Mouse (Mus musculus): ENCODE measurements around the gene Rps6ka2. TPM values are rescaled to one million over a fixed set of nuclear protein-coding genes. Genes with fewer than 3 reads are reported as not detected.
"Not testable (repeated sequence)": the region's sequence is repeated elsewhere in the genome, so short reads cannot be mapped to it uniquely, and the experiment has no call there.

The Rps6ka2 gene
- total and polyA plus RNA-seq, 2 experiments from 2014 or later, result 16.8 to 40.7 TPM

DNA sequence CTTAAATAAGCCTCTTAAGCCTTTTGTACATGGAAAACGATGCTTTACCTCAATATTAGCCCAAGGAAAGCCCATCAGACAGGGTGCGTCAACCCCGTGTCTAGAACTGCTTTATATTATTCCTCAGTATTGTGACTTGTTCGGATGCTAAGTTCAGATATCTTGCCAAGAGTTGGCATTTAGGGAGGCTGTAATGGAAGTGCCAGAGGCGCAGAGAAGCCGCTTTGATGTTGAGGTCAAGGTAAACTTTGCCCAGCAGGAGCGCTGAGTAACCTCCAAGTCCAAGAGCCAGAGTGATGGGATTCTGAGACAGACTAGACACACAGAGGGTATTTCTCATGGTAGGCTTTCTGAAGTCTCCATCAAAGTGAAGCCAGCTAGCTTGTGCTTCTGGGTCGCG is 109.3 kb downstream of the Rps6ka2 start:
- DNase-seq, result no peak
- H3K9ac ChIP-seq, result no peak overlapping the region
- H3K4me3 ChIP-seq (ENCODE audit: low read depth, low read length), result no peak overlapping the region
- peaks cover 32% of the 10 kb centered on the region for H3K36me3 ChIP-seq (ENCODE audit: insufficient read depth)
- 80% methylated on average over 9 of the region's 9 CpGs for WGBS
- H3K9me3 ChIP-seq (ENCODE audit: low read length), result no peaks in the 10 kb centered on the region
- no peak overlapping the region for H3K4me2 ChIP-seq (ENCODE audit: low read depth)
- H3K27me3 ChIP-seq (ENCODE audit: insufficient read depth, low read length), result no peaks in the 10 kb centered on the region
- no peak for ATAC-seq
- H3K4me1 ChIP-seq (ENCODE audit: insufficient read depth), result no peaks in the 10 kb centered on the region
- TF ChIP-seq CTCF (IDR thresholded peaks at IDR 0.05; ENCODE audit: low read depth), result no peak
- H3K27ac ChIP-seq (ENCODE audit: low read depth, low read length), result no peak overlapping the region

DNA sequence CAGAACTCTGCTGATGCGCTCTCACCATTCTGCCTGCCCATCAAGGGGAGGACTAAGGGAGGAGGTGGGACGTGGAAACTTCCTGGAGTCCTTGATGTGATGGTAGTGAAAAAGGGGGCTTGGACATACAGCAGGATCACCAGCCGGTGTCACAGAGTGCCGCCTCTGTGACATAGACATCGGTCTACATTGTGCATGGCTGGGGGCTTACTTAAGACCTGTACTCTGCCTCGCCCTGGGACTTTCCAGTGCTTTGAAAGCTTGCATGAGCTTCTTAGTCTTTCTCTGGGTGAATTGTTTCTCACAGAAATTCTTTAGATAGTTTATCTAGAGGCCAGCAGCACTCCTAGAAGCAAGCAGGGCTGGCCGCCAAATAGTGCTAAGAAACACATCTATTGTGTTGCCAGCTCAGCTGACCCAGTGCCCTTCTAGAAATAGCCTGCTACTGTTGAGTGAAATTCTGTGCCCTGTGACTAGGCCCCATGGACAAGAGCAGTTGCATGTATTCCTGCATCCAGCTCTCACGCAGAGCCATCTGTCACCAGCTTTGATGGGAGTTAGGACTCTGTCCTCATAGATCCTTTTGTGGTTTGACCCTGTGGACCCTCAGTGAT is 114.5 kb downstream of the Rps6ka2 start:
- Histone ChIP-seq H3K4me3 (ENCODE audit: low read depth, low read length) (no peak overlapping the region), H3K36me3 (ENCODE audit: insufficient read depth) (peaks cover 21% of the 10 kb centered on the region), H3K9me3 (ENCODE audit: low read length) (no peaks in the 10 kb centered on the region), H3K4me2 (ENCODE audit: low read depth) (no peak overlapping the region), H3K9ac (no peak overlapping the region), H3K27me3 (ENCODE audit: insufficient read depth, low read length) (no peaks in the 10 kb centered on the region), H3K4me1 (ENCODE audit: insufficient read depth) (no peaks in the 10 kb centered on the region), H3K27ac (ENCODE audit: low read depth, low read length) (no peak overlapping the region)
- TF ChIP-seq CTCF (IDR thresholded peaks at IDR 0.05; ENCODE audit: low read depth), result no peak
- DNase-seq, result peak; percentile 39
- 68% methylated on average over 8 of the region's 8 CpGs for WGBS
- peak; percentile 32; the same call in 1 of the 2 replicates for ATAC-seq

DNA sequence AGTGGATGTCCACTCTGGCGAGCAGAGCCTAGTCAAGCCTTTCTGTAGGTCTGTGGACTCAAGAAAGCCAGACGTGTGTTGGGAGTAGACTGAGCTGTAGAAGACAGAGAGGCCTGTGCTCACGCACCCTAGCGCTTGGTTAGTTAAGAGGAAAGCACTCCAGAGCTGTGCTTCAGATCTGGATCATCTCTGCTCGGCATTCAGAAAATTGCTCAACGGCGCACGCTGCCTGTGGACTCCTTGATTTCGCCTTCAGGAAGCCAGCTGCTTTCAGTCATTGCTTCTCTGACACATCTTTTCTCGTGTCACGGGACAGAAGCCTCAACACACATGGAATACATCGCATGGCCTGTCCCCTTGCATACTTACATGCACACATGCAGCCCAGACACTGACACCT is 115.4 kb downstream of the Rps6ka2 start:
- Histone ChIP-seq H3K4me2 (ENCODE audit: low read depth) (no peak overlapping the region), H3K4me3 (ENCODE audit: low read depth, low read length) (no peak overlapping the region), H3K9ac (no peak overlapping the region), H3K9me3 (ENCODE audit: low read length) (no peaks in the 10 kb centered on the region), H3K27me3 (ENCODE audit: insufficient read depth, low read length) (no peaks in the 10 kb centered on the region), H3K27ac (ENCODE audit: low read depth, low read length) (no peak overlapping the region), H3K4me1 (ENCODE audit: insufficient read depth) (no peaks in the 10 kb centered on the region), H3K36me3 (ENCODE audit: insufficient read depth) (peaks cover 21% of the 10 kb centered on the region)
- WGBS, result 83% methylated on average over 12 of the region's 12 CpGs
- no peak for ATAC-seq
- no peak for DNase-seq
- TF ChIP-seq CTCF (IDR thresholded peaks at IDR 0.05; ENCODE audit: low read depth), result no peak

DNA sequence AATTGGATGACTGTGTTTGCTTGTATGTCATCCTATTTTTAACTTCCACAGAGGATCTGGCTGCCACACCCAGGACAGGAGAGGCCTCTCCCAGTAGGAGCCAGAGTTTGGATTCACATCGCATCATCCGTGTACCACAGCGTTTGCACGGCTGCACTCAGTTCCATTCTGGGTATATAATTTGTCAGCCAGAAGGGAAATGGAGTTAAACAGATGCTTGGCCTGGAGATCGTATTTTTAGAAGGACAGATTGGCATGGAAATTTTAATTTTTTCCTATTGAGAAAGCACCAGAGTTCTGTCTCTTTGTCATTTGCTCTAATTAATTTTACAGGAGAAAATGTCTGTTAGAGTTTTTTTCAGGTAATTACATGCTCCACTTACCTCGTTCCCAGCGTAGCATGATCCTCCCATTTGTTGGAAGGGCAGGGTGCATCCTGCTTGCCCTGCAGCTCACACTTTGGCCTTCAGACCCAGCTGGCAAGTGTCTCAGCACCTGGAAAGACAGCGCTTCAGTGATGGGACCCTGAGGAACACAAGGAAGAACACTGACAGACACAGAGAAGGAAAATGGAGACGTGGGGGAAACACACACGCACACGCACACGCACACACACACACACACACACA is 116.6 kb downstream of the Rps6ka2 start:
- Histone ChIP-seq H3K4me1 (ENCODE audit: insufficient read depth) (no peaks in the 10 kb centered on the region), H3K36me3 (ENCODE audit: insufficient read depth) (peaks cover 21% of the 10 kb centered on the region), H3K4me3 (ENCODE audit: low read depth, low read length) (no peak overlapping the region), H3K4me2 (ENCODE audit: low read depth) (no peak overlapping the region), H3K9me3 (ENCODE audit: low read length) (no peaks in the 10 kb centered on the region), H3K27me3 (ENCODE audit: insufficient read depth, low read length) (no peaks in the 10 kb centered on the region), H3K27ac (ENCODE audit: low read depth, low read length) (peak overlapping the region; percentile 71; the same call in 1 of the 2 replicates), H3K9ac (no peak overlapping the region)
- WGBS, result 51% methylated on average over 12 of the region's 12 CpGs
- ATAC-seq (peak; percentile 44; the same call in 1 of the 2 replicates), DNase-seq (peak; percentile 50)
- no peak for TF ChIP-seq CTCF (IDR thresholded peaks at IDR 0.05; ENCODE audit: low read depth)

DNA sequence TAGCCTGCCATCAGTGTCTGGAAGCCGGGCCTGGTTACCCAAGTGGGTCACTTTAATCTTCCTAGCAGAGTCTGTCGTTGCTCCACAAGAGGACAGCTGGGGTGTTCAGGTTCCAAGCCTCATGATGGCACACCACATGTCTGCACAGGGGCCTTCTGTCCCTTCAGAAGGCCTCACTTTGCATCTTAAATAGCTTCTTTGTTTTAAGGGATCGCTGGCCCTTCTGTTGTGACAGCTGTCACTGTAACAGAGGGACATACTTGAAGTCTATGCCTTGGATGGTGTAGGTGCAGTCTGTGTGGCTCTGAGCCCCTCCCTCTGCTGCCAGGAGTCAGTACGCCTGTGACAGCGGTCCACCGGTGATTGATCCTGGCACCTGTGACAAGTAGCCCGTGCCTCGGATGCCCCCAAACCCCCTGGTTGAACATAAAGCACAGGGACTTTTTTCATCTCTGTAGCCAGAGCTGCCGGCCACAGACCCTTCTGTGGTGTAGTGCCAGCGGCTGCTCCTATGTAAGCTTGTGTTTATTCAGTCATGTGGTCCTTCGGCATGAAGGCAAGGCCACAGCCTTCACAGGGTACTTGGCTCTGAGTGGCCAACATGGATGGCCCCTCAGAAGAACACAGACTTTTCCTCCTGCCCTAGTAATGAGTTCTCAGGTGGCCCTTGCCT is 122.2 kb downstream of the Rps6ka2 start:
- H3K27me3 ChIP-seq (ENCODE audit: insufficient read depth, low read length), result no peaks in the 10 kb centered on the region
- peak overlapping the region; percentile 17; the same call in 1 of the 2 replicates for H3K27ac ChIP-seq (ENCODE audit: low read depth, low read length)
- DNase-seq (peak; percentile 79), ATAC-seq (peak; percentile 85)
- H3K9ac ChIP-seq, result no peak overlapping the region
- peaks cover 21% of the 10 kb centered on the region for H3K36me3 ChIP-seq (ENCODE audit: insufficient read depth)
- H3K9me3 ChIP-seq (ENCODE audit: low read length), result no peaks in the 10 kb centered on the region
- no peak overlapping the region for H3K4me2 ChIP-seq (ENCODE audit: low read depth)
- H3K4me3 ChIP-seq (ENCODE audit: low read depth, low read length), result no peak overlapping the region
- no peaks in the 10 kb centered on the region for H3K4me1 ChIP-seq (ENCODE audit: insufficient read depth)
- TF ChIP-seq CTCF (IDR thresholded peaks at IDR 0.05; ENCODE audit: low read depth), result no peak
- 29% methylated on average over 11 of the region's 11 CpGs for WGBS

DNA sequence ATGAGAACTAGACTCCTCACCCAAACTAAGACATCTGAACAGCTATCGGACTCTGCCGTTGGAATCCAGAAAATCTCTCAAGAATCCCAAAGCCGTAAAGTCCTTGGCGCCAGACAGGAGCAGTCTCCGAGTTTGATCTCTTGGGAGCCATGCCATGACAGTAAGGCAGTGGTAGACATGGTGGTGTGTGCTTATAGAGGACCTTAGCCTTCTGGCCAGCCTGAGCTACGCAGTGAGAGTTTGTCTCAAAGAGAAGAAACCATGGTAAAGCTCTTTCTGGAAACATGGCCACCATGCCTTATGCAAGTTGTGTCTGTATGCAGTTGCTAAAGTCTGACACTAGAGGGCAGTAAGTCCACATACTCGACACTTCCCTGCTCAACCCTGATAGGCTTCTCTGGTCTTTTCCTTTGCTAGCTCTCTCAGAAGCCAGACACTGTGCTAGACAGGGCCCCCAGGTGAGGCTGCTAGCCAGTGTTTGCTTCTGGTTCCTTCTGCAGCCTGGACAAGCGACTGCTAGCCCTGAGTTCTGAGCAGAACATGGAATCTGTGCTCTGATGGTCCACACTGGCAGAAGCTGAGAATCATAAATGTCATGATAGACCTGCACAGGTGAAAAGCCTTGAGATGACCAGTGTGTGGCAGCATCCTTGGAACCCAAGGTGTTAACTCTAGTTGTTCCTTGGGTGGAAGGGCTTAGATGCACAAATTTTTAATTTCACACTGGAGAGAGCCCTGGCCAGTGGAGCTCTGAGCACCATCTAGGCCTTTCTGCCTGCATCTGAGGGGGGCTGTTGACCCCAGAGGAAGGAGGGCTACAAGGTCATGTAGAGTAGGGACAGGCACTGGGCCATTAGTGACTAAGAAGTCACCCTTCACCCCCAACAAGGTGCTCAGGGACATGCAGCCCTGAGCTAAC is 136.6 kb downstream of the Rps6ka2 start:
- not testable (repeated sequence) for H3K27me3 ChIP-seq (ENCODE audit: insufficient read depth, low read length); H3K9ac ChIP-seq; H3K36me3 ChIP-seq (ENCODE audit: insufficient read depth); H3K4me3 ChIP-seq (ENCODE audit: low read depth, low read length); H3K27ac ChIP-seq (ENCODE audit: low read depth, low read length); H3K4me1 ChIP-seq (ENCODE audit: insufficient read depth); H3K4me2 ChIP-seq (ENCODE audit: low read depth); H3K9me3 ChIP-seq (ENCODE audit: low read length)
- DNase-seq, result peak; percentile 24
- 63% methylated on average over 8 of the region's 8 CpGs for WGBS
- TF ChIP-seq CTCF (IDR thresholded peaks at IDR 0.05; ENCODE audit: low read depth), result peak; percentile 69
- peak; percentile 96 for ATAC-seq

DNA sequence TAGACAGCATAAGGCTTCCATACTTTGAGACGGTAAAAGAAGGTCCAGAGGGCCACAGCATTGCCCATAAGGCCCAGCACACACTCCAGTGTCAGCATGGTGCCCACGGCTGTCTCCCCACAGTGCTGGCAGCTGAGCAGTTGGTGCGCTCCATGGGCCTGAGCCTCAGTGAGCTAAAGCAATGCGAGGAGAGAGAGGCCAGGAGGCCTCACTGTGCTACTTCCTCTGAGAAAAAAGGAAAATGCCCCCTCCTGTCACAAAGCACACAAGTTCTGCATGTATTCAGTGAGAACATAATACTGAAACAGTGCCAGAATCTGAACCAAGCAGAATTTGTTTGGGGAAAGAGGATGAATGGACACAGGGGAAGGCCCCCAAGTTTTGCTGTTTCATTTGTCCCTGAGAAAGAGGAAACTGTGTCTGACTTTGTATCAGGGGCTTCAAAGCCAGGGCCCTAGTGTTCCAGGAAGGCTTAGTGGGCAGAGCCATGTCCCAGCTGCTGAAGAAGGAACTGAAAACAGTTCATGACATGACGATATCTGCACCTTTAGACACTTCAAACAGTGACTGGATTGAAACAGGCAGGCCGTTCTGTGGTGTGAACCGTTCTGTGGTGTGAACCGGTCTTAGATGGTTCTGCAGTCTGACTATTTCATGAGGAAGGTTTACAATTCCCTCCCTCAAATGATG is 145.9 kb downstream of the Rps6ka2 start:
- DNase-seq; H3K27ac ChIP-seq (ENCODE audit: low read depth, low read length); H3K27me3 ChIP-seq (ENCODE audit: insufficient read depth, low read length); H3K4me3 ChIP-seq (ENCODE audit: low read depth, low read length); H3K4me1 ChIP-seq (ENCODE audit: insufficient read depth); H3K4me2 ChIP-seq (ENCODE audit: low read depth); H3K9ac ChIP-seq; H3K36me3 ChIP-seq (ENCODE audit: insufficient read depth); H3K9me3 ChIP-seq (ENCODE audit: low read length): not testable (repeated sequence)
- 64% methylated on average over 6 of the region's 8 CpGs for WGBS
- peak; percentile 45 for ATAC-seq

DNA sequence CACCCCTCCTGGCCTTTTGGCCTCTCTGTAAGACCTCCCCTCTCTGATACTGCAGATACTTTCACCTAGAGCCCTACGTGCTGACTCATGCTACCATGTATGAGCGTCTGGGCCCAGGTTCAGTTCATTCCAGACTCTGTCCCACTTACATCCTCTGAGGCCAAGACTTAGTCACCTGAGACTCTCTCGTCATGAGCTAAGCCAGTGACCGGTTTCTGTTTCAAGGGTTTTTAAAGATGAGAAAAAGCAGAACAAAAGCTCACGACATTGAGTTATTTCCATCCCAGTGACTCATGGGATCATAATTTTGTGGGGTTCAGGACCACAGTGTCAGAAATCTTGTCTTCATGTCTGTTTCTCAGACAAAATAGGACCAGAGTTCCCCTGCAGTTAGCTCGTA is 149.9 kb downstream of the Rps6ka2 start:
- not testable (repeated sequence) for H3K27ac ChIP-seq (ENCODE audit: low read depth, low read length)
- 92% methylated on average over 6 of the region's 6 CpGs for WGBS

DNA sequence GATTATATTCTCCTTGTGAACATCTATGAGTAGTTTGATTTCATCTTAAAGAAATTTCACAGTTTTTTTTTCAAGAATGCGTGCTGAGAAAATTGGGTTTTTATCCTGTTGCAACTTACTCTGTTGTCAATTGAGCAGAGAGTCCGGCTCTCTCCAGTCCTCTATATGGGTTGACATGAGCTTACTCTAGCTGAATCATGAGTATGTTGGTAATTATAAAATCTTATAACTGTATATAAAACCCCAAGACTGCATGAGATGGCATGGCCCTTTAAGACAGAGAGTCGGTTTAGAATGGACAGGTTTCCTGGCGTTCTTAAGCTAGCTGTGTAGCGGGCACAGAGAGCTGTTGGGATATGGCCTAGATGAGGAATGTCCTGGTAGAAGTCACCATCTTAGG is 154.4 kb downstream of the Rps6ka2 start, which contains the start of gene Tcp10a:
Tcp10a (plus strand) TSS at position 301 of the 400 bp plus-strand sequence.
- not testable (repeated sequence) for H3K9me3 ChIP-seq (ENCODE audit: low read length); ATAC-seq; H3K4me2 ChIP-seq (ENCODE audit: low read depth); H3K27me3 ChIP-seq (ENCODE audit: insufficient read depth, low read length); H3K27ac ChIP-seq (ENCODE audit: low read depth, low read length); H3K36me3 ChIP-seq (ENCODE audit: insufficient read depth); H3K4me3 ChIP-seq (ENCODE audit: low read depth, low read length); H3K9ac ChIP-seq; H3K4me1 ChIP-seq (ENCODE audit: insufficient read depth); DNase-seq
- 93% methylated on average over 3 of the region's 5 CpGs for WGBS

More for the DNA sequence above, 149.9 kb downstream of the Rps6ka2 start:
- H3K4me3 ChIP-seq (ENCODE audit: low read depth, low read length); H3K9me3 ChIP-seq (ENCODE audit: low read length); H3K4me2 ChIP-seq (ENCODE audit: low read depth); H3K27me3 ChIP-seq (ENCODE audit: insufficient read depth, low read length); H3K36me3 ChIP-seq (ENCODE audit: insufficient read depth); H3K4me1 ChIP-seq (ENCODE audit: insufficient read depth); H3K9ac ChIP-seq; ATAC-seq; DNase-seq: not testable (repeated sequence)
